Mouse (Mus musculus) C2C12 (cell line): ENCODE results near the gene Adamts16.

Experiments
- CTCF ChIP-seq: IDR thresholded peaks from one replicate; pipeline ENCODE4 v1.5.1; 2011; ENCODE audit not compliant: control insufficient read depth, insufficient read depth, insufficient read length
- USF1 ChIP-seq: IDR thresholded peaks from one replicate; pipeline ENCODE4 v1.6.1; 2011; ENCODE audit warnings: low read depth, mild to moderate bottlenecking, control low read depth, moderate library complexity

DNA sequence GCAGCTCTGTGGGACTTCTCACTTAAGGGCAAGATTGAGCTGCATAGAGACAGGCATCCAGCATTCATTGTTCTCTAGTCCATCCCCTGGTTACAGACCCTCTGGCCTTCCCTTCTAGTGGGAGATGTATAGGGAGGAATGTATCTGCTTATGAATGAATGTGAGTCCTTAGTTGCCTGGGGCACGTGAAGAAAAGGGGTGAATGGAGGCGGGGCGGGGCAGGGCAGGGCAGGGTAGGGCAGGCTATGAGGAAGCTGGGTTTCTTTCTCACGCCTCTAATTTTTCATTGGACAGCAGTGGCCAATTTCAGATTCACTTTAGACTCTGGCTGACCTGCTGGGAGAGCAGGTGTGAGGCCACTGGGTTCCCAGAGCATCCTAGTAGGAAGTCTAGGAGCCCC lies 515 bp upstream of the Adamts16 start:
- TF ChIP-seq CTCF (no peak), USF1 (no peak)
